Mouse (Mus musculus) MEL (cell line): ENCODE data around the gene Togaram2. TPM values are rescaled to one million over a fixed set of nuclear protein-coding genes. Genes with fewer than 3 reads are reported as not detected.

ENCODE experiments used
- DNase-seq: peaks from one replicate; pipeline ENCODE4 v3.0.0; 2011; ENCODE audit warnings: low read depth, low spot score
- H3K27ac ChIP-seq: 2 replicates; pipeline ENCODE4 v1.5.1; 2012; ENCODE audit warnings: low read depth, mild to moderate bottlenecking, control low read depth, low read length, moderate library complexity; ENCODE audit not compliant: control insufficient read depth
- H3K27me3 ChIP-seq, 2 experiments: fragments of 150-350 bp in 1 of 2; sonication (generic) in 1 of 2; 2 replicates each; pipeline ENCODE4 v1.6.1; 2012; ENCODE audit warnings: low read length in 2 of 2, mild to moderate bottlenecking in 2 of 2, improper control_type of control experiment in 1 of 2, moderate library complexity in 1 of 2; ENCODE audit not compliant: insufficient read depth in 2 of 2, control insufficient read depth in 1 of 2
- H3K36me3 ChIP-seq, 2 experiments: 2 replicates each; pipeline ENCODE4 v1.6.1; 2012 to 2014; ENCODE audit warnings: low read length in 2 of 2, improper control_type of control experiment in 1 of 2, inconsistent platforms in 1 of 2, mild to moderate bottlenecking in 1 of 2; ENCODE audit not compliant: insufficient read depth in 2 of 2, control insufficient read depth in 1 of 2
- H3K4me1 ChIP-seq, 2 experiments: fragments of 150-350 bp in 1 of 2; sonication (generic) in 1 of 2; 2 replicates each; pipeline ENCODE4 v1.6.1; 2012; ENCODE audit warnings: low read length in 2 of 2, improper control_type of control experiment in 1 of 2, mild to moderate bottlenecking in 1 of 2; ENCODE audit not compliant: insufficient read depth in 2 of 2, control insufficient read depth in 1 of 2
- H3K4me3 ChIP-seq, 2 experiments: fragments of 150-350 bp in 1 of 2; sonication (generic) in 1 of 2; 2 replicates each; pipeline ENCODE4 v1.5.1; 2012; ENCODE audit warnings: low read depth in 2 of 2, low read length in 2 of 2, mild to moderate bottlenecking in 2 of 2, moderate library complexity in 2 of 2, control low read depth in 1 of 2, improper control_type of control experiment in 1 of 2; ENCODE audit not compliant: control insufficient read depth in 1 of 2, insufficient read depth in 1 of 2
- H3K79me2 ChIP-seq: 2 replicates; pipeline ENCODE4 v1.6.1; 2012; ENCODE audit warnings: mild to moderate bottlenecking, low read length, moderate library complexity; ENCODE audit not compliant: control insufficient read depth, poor library complexity, insufficient read depth
- H3K9ac ChIP-seq: 2 replicates; pipeline ENCODE4 v1.6.1; 2012; ENCODE audit warnings: low read depth, mild to moderate bottlenecking, control low read depth, low read length, moderate library complexity; ENCODE audit not compliant: control insufficient read depth, poor library complexity, severe bottlenecking
- H3K9me3 ChIP-seq: fragments of 150-350 bp; sonication (generic); replicated peaks from 2 replicates; pipeline ENCODE4 v1.6.1; 2012; ENCODE audit warnings: mild to moderate bottlenecking, low read length, improper control_type of control experiment, moderate library complexity; ENCODE audit not compliant: insufficient read depth
- CHD1 ChIP-seq: IDR thresholded peaks from 2 replicates; pipeline ENCODE4 v1.6.1; 2012; ENCODE audit warnings: low read depth, mild to moderate bottlenecking, inconsistent platforms, low read length, improper control_type of control experiment
- CHD2 ChIP-seq: IDR thresholded peaks from 2 replicates; pipeline ENCODE4 v1.6.1; 2011; ENCODE audit warnings: low read length, improper control_type of control experiment
- CTCF ChIP-seq, 3 experiments: IDR thresholded peaks in 2 of 3; conservative IDR thresholded peaks in 1 of 3; 2 replicates each; pipeline ENCODE4 v1.5.1; 2011 to 2012; ENCODE audit warnings: low read length in 3 of 3, low read depth in 2 of 3, mild to moderate bottlenecking in 2 of 3, improper control_type of control experiment in 1 of 3, inconsistent platforms in 1 of 3, mixed read lengths in 1 of 3, moderate library complexity in 1 of 3; ENCODE audit not compliant: control insufficient read depth in 1 of 3, insufficient read depth in 1 of 3, poor library complexity in 1 of 3, severe bottlenecking in 1 of 3
- ELF1 ChIP-seq: IDR thresholded peaks from 2 replicates; pipeline ENCODE4 v1.6.1; 2014; ENCODE audit warnings: low read depth, mild to moderate bottlenecking, inconsistent platforms, low read length, improper control_type of control experiment, moderate library complexity
- EP300 ChIP-seq, 2 experiments: IDR thresholded peaks; 2 replicates each; pipeline ENCODE4 v1.6.1; 2011; ENCODE audit warnings: improper control_type of control experiment in 2 of 2, low read length in 2 of 2, low read depth in 1 of 2, mild to moderate bottlenecking in 1 of 2
- JUND ChIP-seq: IDR thresholded peaks from 2 replicates; pipeline ENCODE4 v1.6.1; 2011; ENCODE audit warnings: low read depth, mild to moderate bottlenecking, improper control_type of control experiment, low read length
- MAFK ChIP-seq: IDR thresholded peaks from 2 replicates; pipeline ENCODE4 v1.6.1; 2011; ENCODE audit warnings: low read depth, mild to moderate bottlenecking, low read length, improper control_type of control experiment, borderline replicate concordance
- MAX ChIP-seq: IDR thresholded peaks from 2 replicates; pipeline ENCODE4 v1.6.1; 2011; ENCODE audit warnings: low read length, improper control_type of control experiment
- MXI1 ChIP-seq: IDR thresholded peaks from 2 replicates; pipeline ENCODE4 v1.6.1; 2011; ENCODE audit warnings: mild to moderate bottlenecking, low read depth, low read length, improper control_type of control experiment
- MYC ChIP-seq: IDR thresholded peaks from 2 replicates; pipeline ENCODE4 v1.6.1; 2011; ENCODE audit warnings: low read depth, mild to moderate bottlenecking, low read length, improper control_type of control experiment, moderate library complexity
- POLR2AphosphoS2 ChIP-seq: IDR thresholded peaks from 2 replicates; pipeline ENCODE4 v1.6.1; 2011; ENCODE audit warnings: low read length, improper control_type of control experiment
- POLR2AphosphoS5 ChIP-seq: IDR thresholded peaks from 2 replicates; pipeline ENCODE4 v1.6.1; 2012; ENCODE audit warnings: low read depth, borderline replicate concordance, mild to moderate bottlenecking, inconsistent platforms, low read length, moderate library complexity, mixed read lengths
- RAD21 ChIP-seq: IDR thresholded peaks from 2 replicates; pipeline ENCODE4 v1.6.1; 2011; ENCODE audit warnings: mild to moderate bottlenecking, low read depth, low read length, improper control_type of control experiment
- RCOR1 ChIP-seq: IDR thresholded peaks from 2 replicates; pipeline ENCODE4 v1.6.1; 2012; ENCODE audit warnings: low read depth, mild to moderate bottlenecking, inconsistent platforms, low read length, improper control_type of control experiment
- SIN3A ChIP-seq: IDR thresholded peaks from 2 replicates; pipeline ENCODE4 v1.6.1; 2012; ENCODE audit warnings: low read length, improper control_type of control experiment, inconsistent platforms
- TBP ChIP-seq: IDR thresholded peaks from 2 replicates; pipeline ENCODE4 v1.8.0; 2011; ENCODE audit warnings: low read depth, low read length, improper control_type of control experiment
- TCF12 ChIP-seq: IDR thresholded peaks from 2 replicates; pipeline ENCODE4 v1.6.1; 2014; ENCODE audit warnings: low read depth, mild to moderate bottlenecking, inconsistent platforms, low read length, improper control_type of control experiment, moderate library complexity
- USF1 ChIP-seq: IDR thresholded peaks from 2 replicates; pipeline ENCODE4 v1.6.1; 2014; ENCODE audit warnings: low read depth, mild to moderate bottlenecking, inconsistent platforms, low read length, improper control_type of control experiment, moderate library complexity
- USF2 ChIP-seq, 2 experiments: IDR thresholded peaks; 2 replicates each; pipeline ENCODE4 v1.6.1; 2011 to 2012; ENCODE audit warnings: improper control_type of control experiment in 2 of 2, low read length in 2 of 2, borderline replicate concordance in 1 of 2, inconsistent platforms in 1 of 2, low read depth in 1 of 2, mild to moderate bottlenecking in 1 of 2; ENCODE audit not compliant: insufficient read depth in 1 of 2
- ZC3H11A ChIP-seq: IDR thresholded peaks from 2 replicates; pipeline ENCODE4 v1.6.1; 2012; ENCODE audit warnings: low read depth, mild to moderate bottlenecking, inconsistent platforms, low read length, improper control_type of control experiment
- ZMIZ1 ChIP-seq: IDR thresholded peaks from 2 replicates; pipeline ENCODE4 v1.6.1; 2012; ENCODE audit warnings: low read depth, mild to moderate bottlenecking, inconsistent platforms, low read length, improper control_type of control experiment, moderate library complexity
- polyA plus RNA-seq, 2 experiments: library from polyadenylated mRNA; stranded (reverse) in 1 of 2; unstranded in 1 of 2; fragments of >175 nt in 1 of 2; fragments of >200 nt in 1 of 2; gene quantifications; 2 replicates each; pipeline versions ENCODE4 v1.2.1 to v1.2.4; 2012; ENCODE audit warnings: low replicate concordance in 2 of 2, low read depth in 1 of 2; ENCODE audit not compliant: insufficient read length in 2 of 2, insufficient read depth in 1 of 2, missing spikeins in 1 of 2
- total RNA-seq: library from RNA; depleted of rRNA; stranded (reverse); fragments of 300-350 nt; gene quantifications from 2 replicates; pipeline ENCODE4 v1.2.3, GENCODE M21; 2012

Togaram2 gene
- total and polyA plus RNA-seq, 3 experiments = not detected

GRCm38 (mm10) chr17:71697896-71698618 is 25.0 kb downstream of the Togaram2 start:
- no peak for TF ChIP-seq MXI1
- TF ChIP-seq ELF1 = no peak
- TF ChIP-seq CTCF (IDR thresholded peaks at IDR 0.05 in 2 of 3, conservative IDR thresholded peaks at IDR 0.05 in 1 of 3; ENCODE audit: control insufficient read depth in 1 of 3, insufficient read depth in 1 of 3, low read depth in 2 of 3, low read length in 3 of 3, poor library complexity in 1 of 3, severe bottlenecking in 1 of 3) = no peak
- no peak for TF ChIP-seq POLR2AphosphoS5
- TF ChIP-seq TBP = no peak
- no peak for TF ChIP-seq RCOR1
- no peak for TF ChIP-seq CHD1
- TF ChIP-seq JUND = no peak
- TF ChIP-seq ZC3H11A = no peak
- no peak for TF ChIP-seq RAD21
- no peak for TF ChIP-seq USF2 (IDR thresholded peaks at IDR 0.05; ENCODE audit: borderline replicate concordance in 1 of 2, insufficient read depth in 1 of 2, low read depth in 1 of 2, low read length in 2 of 2)
- TF ChIP-seq SIN3A = no peak
- no peak for TF ChIP-seq POLR2AphosphoS2
- Histone ChIP-seq H3K36me3 (no peaks in the 10 kb centered on the region), H3K9me3 (no peaks in the 10 kb centered on the region), H3K9ac (no peak overlapping the region), H3K27ac (no peak overlapping the region), H3K4me1 (no peaks in the 10 kb centered on the region), H3K79me2 (no peaks in the 10 kb centered on the region), H3K4me3 (no peak overlapping the region), H3K27me3 (no peaks in the 10 kb centered on the region)
- no peak for DNase-seq

GRCm38 (mm10) chr17:71698619-71698956 is 25.5 kb downstream of the Togaram2 start:
- Histone ChIP-seq H3K4me1 (no peaks in the 10 kb centered on the region), H3K36me3 (no peaks in the 10 kb centered on the region), H3K27me3 (no peaks in the 10 kb centered on the region), H3K9me3 (no peaks in the 10 kb centered on the region), H3K79me2 (no peaks in the 10 kb centered on the region), H3K9ac (no peak overlapping the region), H3K4me3 (no peak overlapping the region), H3K27ac (no peak overlapping the region)
- TF ChIP-seq MYC = no peak
- no peak for TF ChIP-seq EP300 (IDR thresholded peaks at IDR 0.05; ENCODE audit: low read depth in 1 of 2, low read length in 2 of 2)
- no peak for DNase-seq

GRCm38 (mm10) chr17:71705113-71705512 is 32.1 kb downstream of the Togaram2 start:
- H3K79me2 ChIP-seq = no peaks in the 10 kb centered on the region

More at GRCm38 (mm10) chr17:71705113-71705512, 32.1 kb downstream of the Togaram2 start:
- H3K9ac ChIP-seq = no peak overlapping the region
- no peaks in the 10 kb centered on the region for H3K36me3 ChIP-seq
- no peak overlapping the region for H3K27ac ChIP-seq
- TF ChIP-seq MAFK (no peak), TCF12 (no peak), CHD2 (no peak), EP300 (IDR thresholded peaks at IDR 0.05; ENCODE audit: low read depth in 1 of 2, low read length in 2 of 2) (no peak), MAX (no peak), USF1 (no peak), USF2 (IDR thresholded peaks at IDR 0.05; ENCODE audit: borderline replicate concordance in 1 of 2, insufficient read depth in 1 of 2, low read depth in 1 of 2, low read length in 2 of 2) (no peak), ZMIZ1 (no peak), TBP (no peak)
- no peak for DNase-seq
- H3K9me3 ChIP-seq = no peaks in the 10 kb centered on the region
- H3K27me3 ChIP-seq = no peaks in the 10 kb centered on the region
- H3K4me1 ChIP-seq = no peaks in the 10 kb centered on the region
- no peak overlapping the region for H3K4me3 ChIP-seq
